Comparison of ENCODE assay signal across 16 mouse cellular contexts in genomic region chr8:12389116-12389471, GRCm38 (mm10). TPM values are rescaled to one million over a fixed set of nuclear protein-coding genes. Genes with fewer than 3 reads are reported as not detected.
DNase-seq lines count a peak whose midpoint lies in the region; ATAC-seq and TF ChIP-seq lines count a peak whose summit lies in the region.
"Had no signal": no experiment of that assay in that cellular context is flagged by ENCODE, and none has a peak within 500 bp of the region (broad histone marks: within the 10 kb centered on the region; RNA-seq: fewer than 3 reads in every experiment).

No protein-coding gene starts in this region.

- peak; percentile 55 for DNase-seq in neural tube, embryonic 10.5 days (ENCODE audit: extremely low spot score, low spot score)
- peak; percentile 59 for DNase-seq in limb, embryonic 11.5 days (ENCODE audit: low spot score)
- no peak for DNase-seq in thymus, postnatal 10 days (ENCODE audit: low spot score in 2 of 2)
- DNase-seq in urinary bladder, postnatal 14 days (ENCODE audit: low spot score) = no peak
- DNase-seq in liver, postnatal 0 days = no peak
- DNase-seq: adrenal gland, postnatal 14 days; cerebellum, postnatal 14 days; liver; lung, postnatal 10 days; right cerebral cortex, postnatal 25 days; thymus, adult 18-20 months had no signal

- 5% methylated on average over 5 of the region's 5 CpGs for WGBS in neural tube, embryonic 15.5 days
- WGBS in forebrain, embryonic 13.5 days = 3% methylated on average over 5 of the region's 5 CpGs
- WGBS in limb, embryonic 11.5 days = 2% methylated on average over 5 of the region's 5 CpGs
- 0% methylated on average over 5 of the region's 5 CpGs for WGBS in liver, postnatal 0 days (ENCODE audit: insufficient replicate concordance)

- no peaks in the 10 kb centered on the region for H3K9me3 ChIP-seq in neural tube, embryonic 15.5 days (replicated peaks)
- H3K9me3 ChIP-seq in forebrain, embryonic 13.5 days (replicated peaks) = no peaks in the 10 kb centered on the region
- no peaks in the 10 kb centered on the region for H3K9me3 ChIP-seq in limb, embryonic 11.5 days (ENCODE audit: control insufficient read depth, low read length)
- H3K9me3 ChIP-seq in liver, postnatal 0 days (ENCODE audit: low read length) = no peaks in the 10 kb centered on the region
- H3K9me3 ChIP-seq: heart, embryonic 13.5 days had no signal

- TF ChIP-seq EP300 in liver, postnatal 0 days (IDR thresholded peaks at IDR 0.05; ENCODE audit: low read depth) = no peak

- H3K27ac ChIP-seq in neural tube, embryonic 15.5 days (replicated peaks) = no peak overlapping the region
- peak overlapping the region; percentile 97 for H3K27ac ChIP-seq in forebrain, embryonic 13.5 days
- H3K27ac ChIP-seq in limb, embryonic 11.5 days (replicated peaks; ENCODE audit: low read depth, low read length) = no peak overlapping the region
- no peak overlapping the region for H3K27ac ChIP-seq in liver, postnatal 0 days (ENCODE audit: low read depth)
- H3K27ac ChIP-seq: heart, embryonic 13.5 days; kidney, postnatal 0 days had no signal

- H3K36me3 ChIP-seq in neural tube, embryonic 15.5 days = no peaks in the 10 kb centered on the region
- no peaks in the 10 kb centered on the region for H3K36me3 ChIP-seq in forebrain, embryonic 13.5 days (ENCODE audit: poor library complexity, severe bottlenecking)
- H3K36me3 ChIP-seq in limb, embryonic 11.5 days (ENCODE audit: control insufficient read depth, insufficient read depth, low read length) = no peaks in the 10 kb centered on the region
- no peaks in the 10 kb centered on the region for H3K36me3 ChIP-seq in liver, postnatal 0 days (replicated peaks; ENCODE audit: insufficient read depth, low read length)
- H3K36me3 ChIP-seq: heart, embryonic 13.5 days had no signal

- H3K27me3 ChIP-seq in neural tube, embryonic 15.5 days (replicated peaks) = peaks cover 78% of the 10 kb centered on the region
- peaks cover 58% of the 10 kb centered on the region for H3K27me3 ChIP-seq in forebrain, embryonic 13.5 days
- H3K27me3 ChIP-seq in limb, embryonic 11.5 days (ENCODE audit: control insufficient read depth, insufficient read depth, low read length) = peaks cover 94% of the 10 kb centered on the region
- peaks cover 99% of the 10 kb centered on the region for H3K27me3 ChIP-seq in liver, postnatal 0 days (ENCODE audit: insufficient read depth, low read length)

- no peak for TF ChIP-seq CTCF in liver, postnatal 0 days (IDR thresholded peaks at IDR 0.05; ENCODE audit: low read depth)

- no peak overlapping the region for H3K4me3 ChIP-seq in neural tube, embryonic 15.5 days (replicated peaks)
- H3K4me3 ChIP-seq in forebrain, embryonic 13.5 days = peak overlapping the region; percentile 59
- no peak overlapping the region for H3K4me3 ChIP-seq in limb, embryonic 11.5 days (ENCODE audit: low read depth, low read length)
- no peak overlapping the region for H3K4me3 ChIP-seq in liver, postnatal 0 days (ENCODE audit: low read depth, low read length)
- H3K4me3 ChIP-seq: heart, embryonic 13.5 days had no signal

- no peak overlapping the region for H3K4me2 ChIP-seq in neural tube, embryonic 15.5 days
- peak overlapping the region; percentile 88 for H3K4me2 ChIP-seq in forebrain, embryonic 13.5 days
- H3K4me2 ChIP-seq in limb, embryonic 11.5 days (ENCODE audit: low read depth, severe bottlenecking) = no peak overlapping the region
- H3K4me2 ChIP-seq in liver, postnatal 0 days (ENCODE audit: low read depth, low read length) = no peak overlapping the region
- H3K4me2 ChIP-seq: heart, embryonic 13.5 days had no signal

- H3K9ac ChIP-seq in neural tube, embryonic 15.5 days (replicated peaks) = no peak overlapping the region
- H3K9ac ChIP-seq in forebrain, embryonic 13.5 days = peak overlapping the region; percentile 91
- no peak overlapping the region for H3K9ac ChIP-seq in limb, embryonic 11.5 days (ENCODE audit: low read length)
- H3K9ac ChIP-seq in liver, postnatal 0 days (replicated peaks) = no peak overlapping the region
- H3K9ac ChIP-seq: heart, embryonic 13.5 days had no signal

- H3K4me1 ChIP-seq in neural tube, embryonic 15.5 days = peaks cover 25% of the 10 kb centered on the region
- peaks cover 92% of the 10 kb centered on the region for H3K4me1 ChIP-seq in forebrain, embryonic 13.5 days
- H3K4me1 ChIP-seq in limb, embryonic 11.5 days (ENCODE audit: control insufficient read depth, insufficient read depth, low read length) = peaks cover 3% of the 10 kb centered on the region; the same call in 1 of the 2 replicates
- 0 out of 2 replicates have a peak, but pooled peaks cover 3% of the 10 kb centered on the region for H3K4me1 ChIP-seq in liver, postnatal 0 days (ENCODE audit: insufficient read depth)

- ATAC-seq in neural tube, embryonic 15.5 days (ENCODE audit: low FRiP score) = no peak
- no peak for ATAC-seq in forebrain, embryonic 13.5 days
- no peak for ATAC-seq in limb, embryonic 11.5 days (ENCODE audit: insufficient number of reproducible peaks, low FRiP score, low TSS enrichment, low read depth)
- ATAC-seq in liver, postnatal 0 days = no peak
- ATAC-seq: CD4-positive, CD25-positive, alpha-beta regulatory T cell, adult 4 months had no signal

RNA-seq across cellular contexts. Expression of gene Sox1, which starts 6.0 kb away (rescaled TPM):
- polyA plus RNA-seq in neural tube, embryonic 15.5 days (2015; fragmentation: Nextera tagmentation; extraction: Ambion mirVana) = 0.40 and 0.91 TPM in 2 replicates
- polyA plus RNA-seq in forebrain, embryonic 13.5 days (2015; fragmentation: Nextera tagmentation; extraction: Ambion mirVana) = 7.7 and 8.8 TPM in 2 replicates
- polyA plus RNA-seq in limb, embryonic 11.5 days (2014; fragmentation: Nextera tagmentation; extraction: Ambion mirVana) = not detected in 2 replicates
- not detected in 2 replicates for polyA plus RNA-seq in liver, postnatal 0 days (2015; fragmentation: Nextera tagmentation; extraction: Ambion mirVana)
- polyA plus RNA-seq: CD4-positive, CD25-positive, alpha-beta regulatory T cell, adult 4 months; heart, embryonic 13.5 days; kidney, postnatal 0 days had no signal

Comparison
In these comparisons a context has a peak if more than half of its experiments do, and no peak if none do; other contexts are left out.
1. DNase-seq: peak in neural tube, embryonic 10.5 days (single experiment) and limb, embryonic 11.5 days (single experiment); none in thymus, postnatal 10 days (0 of 2), urinary bladder, postnatal 14 days (single experiment) and liver, postnatal 0 days (single experiment).